Mouse (Mus musculus) MEL (cell line): Measurements from ENCODE around the gene Cltc.

Source experiments
- CTCF ChIP-seq, 3 experiments: IDR thresholded peaks in 2 of 3; conservative IDR thresholded peaks in 1 of 3; 2 replicates each; pipeline ENCODE4 v1.5.1; 2011 to 2012; ENCODE audit warnings: low read length in 3 of 3, low read depth in 2 of 3, mild to moderate bottlenecking in 2 of 3, improper control_type of control experiment in 1 of 3, inconsistent platforms in 1 of 3, mixed read lengths in 1 of 3, moderate library complexity in 1 of 3; ENCODE audit not compliant: control insufficient read depth in 1 of 3, insufficient read depth in 1 of 3, poor library complexity in 1 of 3, severe bottlenecking in 1 of 3
- GATA1 ChIP-seq: IDR thresholded peaks from 2 replicates; pipeline ENCODE4 v1.6.1; 2011; ENCODE audit warnings: low read depth, low read length, improper control_type of control experiment
- HCFC1 ChIP-seq: IDR thresholded peaks from 2 replicates; pipeline ENCODE4 v1.6.1; 2012; ENCODE audit warnings: low read depth, mild to moderate bottlenecking, inconsistent platforms, low read length, improper control_type of control experiment, moderate library complexity
- JUND ChIP-seq: IDR thresholded peaks from 2 replicates; pipeline ENCODE4 v1.6.1; 2011; ENCODE audit warnings: low read depth, mild to moderate bottlenecking, improper control_type of control experiment, low read length
- NELFE ChIP-seq: IDR thresholded peaks from 2 replicates; pipeline ENCODE4 v1.6.1; 2011; ENCODE audit warnings: low read depth, low read length, improper control_type of control experiment
- POLR2A ChIP-seq, 2 experiments: IDR thresholded peaks; 2 replicates each; pipeline ENCODE4 v1.6.1; 2011 to 2012; ENCODE audit warnings: low read length in 2 of 2, mild to moderate bottlenecking in 2 of 2, control low read depth in 1 of 2, improper control_type of control experiment in 1 of 2, low read depth in 1 of 2, moderate library complexity in 1 of 2; ENCODE audit not compliant: control insufficient read depth in 1 of 2, insufficient read depth in 1 of 2, poor library complexity in 1 of 2
- SIN3A ChIP-seq: IDR thresholded peaks from 2 replicates; pipeline ENCODE4 v1.6.1; 2012; ENCODE audit warnings: low read length, improper control_type of control experiment, inconsistent platforms
- TCF12 ChIP-seq: IDR thresholded peaks from 2 replicates; pipeline ENCODE4 v1.6.1; 2014; ENCODE audit warnings: low read depth, mild to moderate bottlenecking, inconsistent platforms, low read length, improper control_type of control experiment, moderate library complexity

GRCm38 (mm10) chr11:86656849-86657567 lies 100.4 kb downstream of the Cltc start:
- no peak for TF ChIP-seq CTCF (IDR thresholded peaks at IDR 0.05 in 2 of 3, conservative IDR thresholded peaks at IDR 0.05 in 1 of 3; ENCODE audit: control insufficient read depth in 1 of 3, insufficient read depth in 1 of 3, low read depth in 2 of 3, low read length in 3 of 3, poor library complexity in 1 of 3, severe bottlenecking in 1 of 3)
- no peak for TF ChIP-seq POLR2A (IDR thresholded peaks at IDR 0.05; ENCODE audit: control insufficient read depth in 1 of 2, insufficient read depth in 1 of 2, low read depth in 1 of 2, low read length in 2 of 2, poor library complexity in 1 of 2)
- no peak for TF ChIP-seq HCFC1
- TF ChIP-seq JUND = peak; percentile 99
- TF ChIP-seq TCF12 = peak; percentile 80
- no peak for TF ChIP-seq NELFE
- TF ChIP-seq GATA1 = peak; percentile 85
- TF ChIP-seq SIN3A = peak; percentile 63
